Mouse (Mus musculus) embryonic facial prominence, embryonic 13.5 days (tissue): ENCODE data around the gene Enpp7. TPM values are rescaled to one million over a fixed set of nuclear protein-coding genes. Genes with fewer than 3 reads are reported as not detected.

Source experiments
- ATAC-seq: fragments of 200-750 bp; cut with Nextera tagmentation; 2 replicates; pipeline ENCODE4 v1.8.0; 2017; ENCODE audit warnings: low read depth; ENCODE audit not compliant: insufficient number of reproducible peaks, insufficient read depth, low FRiP score, low TSS enrichment
- H3K27ac ChIP-seq: fragments of 300-500 bp; sonication (generic); 2 replicates; pipeline ENCODE4 v1.5.1; 2015; ENCODE audit warnings: moderate library complexity, mild to moderate bottlenecking, inconsistent platforms
- H3K27me3 ChIP-seq: fragments of 300-500 bp; sonication (generic); 2 replicates; pipeline ENCODE4 v1.6.1; 2015; ENCODE audit warnings: mild to moderate bottlenecking, inconsistent platforms
- H3K36me3 ChIP-seq: fragments of 300-500 bp; sonication (generic); 2 replicates; pipeline ENCODE4 v1.6.1; 2015; ENCODE audit warnings: mild to moderate bottlenecking, inconsistent platforms
- H3K4me1 ChIP-seq: fragments of 300-500 bp; sonication (generic); 2 replicates; pipeline ENCODE4 v1.6.1; 2015; ENCODE audit warnings: inconsistent platforms
- H3K4me2 ChIP-seq: fragments of 300-500 bp; sonication (generic); 2 replicates; pipeline ENCODE4 v1.6.1; 2015; ENCODE audit warnings: moderate library complexity, mild to moderate bottlenecking, inconsistent platforms
- H3K4me3 ChIP-seq: fragments of 300-500 bp; sonication (generic); 2 replicates; pipeline ENCODE4 v1.5.1; 2015; ENCODE audit warnings: mild to moderate bottlenecking, inconsistent platforms
- H3K9ac ChIP-seq: fragments of 300-500 bp; sonication (generic); 2 replicates; pipeline ENCODE4 v1.6.1; 2015; ENCODE audit warnings: mild to moderate bottlenecking, inconsistent platforms
- H3K9me3 ChIP-seq: fragments of 300-500 bp; sonication (generic); 2 replicates; pipeline ENCODE4 v1.6.1; 2016; ENCODE audit warnings: inconsistent platforms
- WGBS: fragments of 180-500 bp; shearing (Covaris S2); methylation state at CpG from one replicate; pipeline ENCODE4 v1.1.7; 2015; ENCODE audit warnings: mixed read lengths; 5-methylcytosine and 5-hydroxymethylcytosine counted together
- polyA plus RNA-seq: library from polyadenylated mRNA; unstranded; fragments of >200 nt; fragmentation: Nextera tagmentation; extraction: Ambion mirVana; gene quantifications from 2 replicates; pipeline ENCODE4 v1.2.1, GENCODE M21; 2015

Enpp7 gene
- polyA plus RNA-seq, 1 experiment from 2014 or later, result not detected

DNA sequence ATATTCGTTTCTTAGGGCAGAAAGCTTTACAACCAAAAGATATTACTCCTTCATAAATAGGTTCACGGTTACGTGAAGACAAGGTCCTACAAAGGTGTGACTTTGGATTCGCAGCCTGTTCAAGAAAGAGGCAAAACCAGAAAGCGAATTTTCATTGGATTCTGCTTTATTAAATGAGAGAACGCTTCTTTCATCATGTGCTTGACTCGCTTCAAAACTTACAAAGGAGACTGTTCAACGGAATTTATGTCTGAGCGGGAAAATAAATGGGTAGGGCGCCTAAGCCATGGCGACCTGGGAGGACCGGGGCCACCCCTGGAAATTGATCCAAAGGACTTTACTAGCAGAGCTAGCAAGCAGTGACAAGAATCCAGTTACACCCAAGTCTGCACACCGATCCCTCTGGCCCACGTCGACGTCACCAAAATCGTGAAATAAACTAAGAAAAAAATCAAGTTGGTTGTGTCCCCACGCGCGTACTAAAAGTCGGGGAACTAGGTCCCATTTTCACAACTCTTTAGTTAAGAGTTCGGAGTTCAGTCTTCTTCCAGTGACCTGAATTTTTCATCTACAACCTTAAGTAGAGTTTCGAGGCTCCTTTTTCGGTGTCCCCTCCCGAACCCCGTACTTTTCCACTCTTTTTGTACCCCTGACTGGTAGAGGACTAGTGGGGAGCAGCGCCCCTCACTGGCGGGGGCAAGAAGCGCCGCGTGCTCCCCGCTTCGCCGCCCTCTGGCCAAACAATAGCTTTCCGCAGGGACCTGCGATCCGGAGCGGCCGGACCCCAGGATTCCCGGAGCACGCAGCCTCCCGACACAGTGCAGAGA is 34.3 kb downstream of the Enpp7 start:
- ATAC-seq, result no peak
- Histone ChIP-seq H3K4me3 (peak overlapping the region; percentile 98), H3K27me3 (0 out of 2 replicates have a peak, but pooled peaks cover 5% of the 10 kb centered on the region), H3K27ac (peak overlapping the region; percentile 97), H3K9ac (peak overlapping the region; percentile 98), H3K4me1 (peaks cover 43% of the 10 kb centered on the region), H3K36me3 (peaks cover 18% of the 10 kb centered on the region), H3K4me2 (peak overlapping the region; percentile 92), H3K9me3 (no peaks in the 10 kb centered on the region)
- WGBS, result 3% methylated on average over 42 of the region's 42 CpGs

DNA sequence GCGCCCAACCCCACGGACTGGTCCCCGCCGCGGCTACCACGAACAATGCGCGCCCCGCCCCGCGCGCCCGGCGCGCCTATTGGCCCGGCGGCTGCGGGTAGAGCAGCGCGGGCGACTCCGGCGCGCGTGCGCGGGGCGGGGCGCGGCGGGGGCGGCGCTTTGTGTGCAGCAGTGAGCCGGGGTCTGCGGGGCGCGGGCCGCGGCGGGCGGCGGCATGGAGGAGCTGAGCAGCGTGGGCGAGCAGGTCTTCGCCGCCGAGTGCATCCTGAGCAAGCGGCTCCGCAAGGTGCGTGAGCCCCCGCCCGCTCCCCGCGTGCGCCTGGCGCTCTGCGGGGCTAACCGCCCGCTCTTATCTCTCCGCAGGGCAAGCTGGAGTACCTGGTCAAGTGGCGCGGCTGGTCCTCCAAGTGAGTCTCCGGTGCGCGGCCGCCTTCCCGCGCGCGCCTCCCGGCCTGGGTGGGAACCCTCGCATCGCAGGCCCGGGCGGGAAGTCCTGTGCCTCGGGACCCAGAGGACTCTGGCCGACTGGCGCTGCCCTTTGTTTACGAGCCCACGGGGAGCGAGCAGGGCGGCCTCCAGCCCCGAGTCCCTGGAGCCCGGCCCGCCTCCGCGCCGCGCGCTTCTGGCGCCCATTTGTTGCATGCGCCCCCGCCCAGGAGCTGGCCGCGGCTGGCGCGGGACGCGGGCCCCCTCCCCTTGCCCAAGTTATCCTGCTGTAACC is 35.1 kb downstream of the Enpp7 start, which contains the start of gene Cbx2:
Cbx2 (plus strand) TSS at position 68 of the 721 bp plus-strand sequence.
- under 1% methylated on average over 75 of the region's 99 CpGs for WGBS
- H3K9me3 ChIP-seq, result no peaks in the 10 kb centered on the region
- 0 out of 2 replicates have a peak, but pooled peaks cover 5% of the 10 kb centered on the region for H3K27me3 ChIP-seq
- peaks cover 26% of the 10 kb centered on the region for H3K36me3 ChIP-seq
- peaks cover 43% of the 10 kb centered on the region for H3K4me1 ChIP-seq
- peak within 1 kb of the TSS; percentile 97 for H3K27ac ChIP-seq
- peak within 1 kb of the TSS; percentile 98 for H3K4me3 ChIP-seq
- peak within 1 kb of the TSS; percentile 98 for H3K9ac ChIP-seq
- H3K4me2 ChIP-seq, result peak within 1 kb of the TSS; percentile 92
- peak; percentile 93 for ATAC-seq

- peak overlapping the region; percentile 97 for H3K27ac ChIP-seq
- H3K27me3 ChIP-seq, result 0 out of 2 replicates have a peak, but pooled peaks cover 5% of the 10 kb centered on the region
- no peaks in the 10 kb centered on the region for H3K9me3 ChIP-seq
- H3K9ac ChIP-seq, result peak overlapping the region; percentile 98
- peaks cover 43% of the 10 kb centered on the region for H3K4me1 ChIP-seq
- peak overlapping the region; percentile 98 for H3K4me3 ChIP-seq
- H3K4me2 ChIP-seq, result peak overlapping the region; percentile 92
- WGBS, result 0% methylated on average over 15 of the region's 15 CpGs
- ATAC-seq, result no peak
- H3K36me3 ChIP-seq, result peaks cover 31% of the 10 kb centered on the region
Measured at GRCm38 (mm10) chr11:119023616-119023980, 35.6 kb downstream of the Enpp7 start.

GRCm38 (mm10) chr11:119024260-119024659 is 36.3 kb downstream of the Enpp7 start:
- Histone ChIP-seq H3K9me3 (no peaks in the 10 kb centered on the region), H3K9ac (peak overlapping the region; percentile 98), H3K4me3 (peak overlapping the region; percentile 98), H3K36me3 (peaks cover 38% of the 10 kb centered on the region), H3K27ac (peak overlapping the region; percentile 97), H3K4me2 (peak overlapping the region; percentile 92), H3K27me3 (0 out of 2 replicates have a peak, but pooled peaks cover 5% of the 10 kb centered on the region), H3K4me1 (peaks cover 46% of the 10 kb centered on the region)
- no peak for ATAC-seq
- 2% methylated on average over 7 of the region's 7 CpGs for WGBS

DNA sequence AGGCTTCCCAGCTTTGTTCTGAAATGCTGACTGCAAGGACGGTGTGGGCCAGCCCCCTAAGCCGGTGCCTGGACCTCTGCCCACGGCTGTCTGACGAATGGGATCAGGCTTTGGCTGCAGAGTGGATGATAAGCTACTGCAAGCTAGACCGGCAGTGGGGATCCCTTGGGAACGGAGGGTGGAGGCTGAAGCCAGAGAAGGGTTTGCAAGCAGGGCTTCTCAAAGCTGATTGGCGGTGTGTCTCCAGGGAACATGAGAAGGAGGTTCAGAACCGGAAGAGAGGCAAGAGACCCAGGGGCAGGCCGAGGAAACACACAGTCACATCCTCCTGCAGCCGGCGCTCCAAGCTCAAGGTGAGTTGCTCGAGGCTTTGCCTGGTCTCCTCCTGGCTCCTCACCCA is 38.2 kb downstream of the Enpp7 start:
- no peak for ATAC-seq
- peaks cover 56% of the 10 kb centered on the region for H3K36me3 ChIP-seq

GRCm38 (mm10) chr11:119033874-119034558 is 46.0 kb downstream of the Enpp7 start:
- Histone ChIP-seq H3K27me3 (peaks cover 57% of the 10 kb centered on the region), H3K4me2 (peak overlapping the region; percentile 66), H3K36me3 (peaks cover 28% of the 10 kb centered on the region), H3K4me1 (peaks cover 51% of the 10 kb centered on the region), H3K4me3 (peak overlapping the region; percentile 33), H3K9ac (peak overlapping the region; percentile 51), H3K27ac (no peak overlapping the region), H3K9me3 (no peaks in the 10 kb centered on the region)
- 2% methylated on average over 26 of the region's 26 CpGs for WGBS
- ATAC-seq, result no peak

More for the DNA sequence above, 38.2 kb downstream of the Enpp7 start:
- Histone ChIP-seq H3K4me3 (0 out of 2 replicates have a peak overlapping the region, but pooled peaks have one; percentile 16), H3K4me1 (peaks cover 51% of the 10 kb centered on the region), H3K27ac (0 out of 2 replicates have a peak overlapping the region, but pooled peaks have one; percentile 18), H3K27me3 (no peaks in the 10 kb centered on the region), H3K9ac (peak overlapping the region; percentile 40; the same call in 1 of the 2 replicates), H3K9me3 (no peaks in the 10 kb centered on the region), H3K4me2 (peak overlapping the region; percentile 92)
- WGBS, result 48% methylated on average over 12 of the region's 12 CpGs

- H3K4me1 ChIP-seq, result peaks cover 51% of the 10 kb centered on the region
- H3K9ac ChIP-seq, result peak overlapping the region; percentile 51
- no peaks in the 10 kb centered on the region for H3K9me3 ChIP-seq
- H3K4me2 ChIP-seq, result peak overlapping the region; percentile 66
- peak overlapping the region; percentile 33 for H3K4me3 ChIP-seq
- peaks cover 63% of the 10 kb centered on the region for H3K27me3 ChIP-seq
- ATAC-seq, result no peak
- WGBS, result 3% methylated on average over 19 of the region's 19 CpGs
- H3K36me3 ChIP-seq, result peaks cover 24% of the 10 kb centered on the region
- no peak overlapping the region for H3K27ac ChIP-seq
Measured at GRCm38 (mm10) chr11:119034635-119035034, 46.6 kb downstream of the Enpp7 start.

GRCm38 (mm10) chr11:119035094-119035685 is 47.2 kb downstream of the Enpp7 start:
- peaks cover 19% of the 10 kb centered on the region for H3K36me3 ChIP-seq
- peak overlapping the region; percentile 7; the same call in 1 of the 2 replicates for H3K9ac ChIP-seq
- H3K27ac ChIP-seq, result no peak overlapping the region
- WGBS, result 5% methylated on average over 21 of the region's 21 CpGs
- peak overlapping the region; percentile 33 for H3K4me3 ChIP-seq
- no peak for ATAC-seq
- peaks cover 56% of the 10 kb centered on the region for H3K4me1 ChIP-seq
- H3K9me3 ChIP-seq, result no peaks in the 10 kb centered on the region
- H3K27me3 ChIP-seq, result peaks cover 65% of the 10 kb centered on the region
- H3K4me2 ChIP-seq, result peak overlapping the region; percentile 66; the same call in 1 of the 2 replicates

DNA sequence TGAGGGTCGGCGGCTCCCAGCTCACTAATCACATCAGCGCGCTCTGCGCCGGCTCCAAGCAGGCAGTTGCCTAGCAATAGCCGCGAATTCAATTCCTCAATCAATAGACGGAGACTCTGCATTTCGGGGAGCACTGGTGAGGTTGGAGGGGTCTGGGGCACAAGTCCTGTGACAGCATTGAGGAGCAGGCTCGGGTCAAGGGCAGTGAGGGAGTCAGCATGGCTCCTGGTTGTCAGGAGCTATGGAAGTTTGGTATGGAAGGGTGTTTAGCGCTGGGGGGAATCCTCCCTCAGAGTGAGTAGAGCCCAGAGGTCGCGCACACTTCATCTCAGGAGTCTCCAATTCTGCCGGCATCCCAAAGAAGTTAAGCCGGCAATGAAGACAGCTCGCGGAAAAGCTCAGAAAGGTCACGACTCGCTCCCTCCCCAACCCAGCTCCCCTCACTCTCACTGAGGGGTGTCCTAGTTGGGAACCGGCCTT is 47.7 kb downstream of the Enpp7 start:
- Histone ChIP-seq H3K9me3 (no peaks in the 10 kb centered on the region), H3K4me3 (peak overlapping the region; percentile 33), H3K36me3 (peaks cover 13% of the 10 kb centered on the region), H3K27ac (no peak overlapping the region), H3K9ac (peak overlapping the region; percentile 7; the same call in 1 of the 2 replicates), H3K4me2 (peak overlapping the region; percentile 66; the same call in 1 of the 2 replicates), H3K4me1 (peaks cover 59% of the 10 kb centered on the region), H3K27me3 (peaks cover 65% of the 10 kb centered on the region)
- WGBS, result 4% methylated on average over 21 of the region's 21 CpGs
- ATAC-seq, result no peak

GRCm38 (mm10) chr11:119036447-119036846 is 48.5 kb downstream of the Enpp7 start:
- peak overlapping the region; percentile 86 for H3K4me2 ChIP-seq
- H3K36me3 ChIP-seq, result peaks cover 10% of the 10 kb centered on the region
- peaks cover 68% of the 10 kb centered on the region for H3K27me3 ChIP-seq
- peaks cover 62% of the 10 kb centered on the region for H3K4me1 ChIP-seq
- H3K9me3 ChIP-seq, result no peaks in the 10 kb centered on the region
- WGBS, result 4% methylated on average over 15 of the region's 15 CpGs
- no peak overlapping the region for H3K27ac ChIP-seq
- no peak for ATAC-seq
- peak overlapping the region; percentile 51; the same call in 1 of the 2 replicates for H3K4me3 ChIP-seq
- no peak overlapping the region for H3K9ac ChIP-seq
